Mouse (Mus musculus) ES-E14 (cell line): ENCODE measurements around the gene Spsb3. TPM values are rescaled to one million over a fixed set of nuclear protein-coding genes. Genes with fewer than 3 reads are reported as not detected.
A peak's percentile ranks its signal among the peaks of the same experiment; 100 is the strongest.

Experiments
- DNase-seq: peaks from one replicate; pipeline ENCODE4 v3.0.0-alpha.2; 2013; ENCODE audit warnings: low read depth, low spot score
- H3K27ac ChIP-seq: 2 replicates; pipeline ENCODE4 v1.5.1; 2012; ENCODE audit warnings: low read depth, mild to moderate bottlenecking, low read length, moderate library complexity, mixed read lengths; ENCODE audit not compliant: poor library complexity, insufficient read depth, severe bottlenecking
- H3K36me3 ChIP-seq: 2 replicates; pipeline ENCODE4 v1.6.1; 2012; ENCODE audit warnings: mild to moderate bottlenecking, low read length, moderate library complexity, mixed read lengths; ENCODE audit not compliant: control insufficient read depth, poor library complexity, insufficient read depth, severe bottlenecking
- H3K4me1 ChIP-seq, 2 experiments: fragments of 150-350 bp in 1 of 2; sonication (generic) in 1 of 2; 2 replicates each; pipeline ENCODE4 v1.6.1; 2012; ENCODE audit warnings: low read length in 2 of 2, mild to moderate bottlenecking in 1 of 2, mixed read lengths in 1 of 2; ENCODE audit not compliant: control insufficient read depth in 2 of 2, insufficient read depth in 2 of 2, poor library complexity in 1 of 2
- H3K4me3 ChIP-seq, 2 experiments: fragments of 150-350 bp in 1 of 2; sonication (generic) in 1 of 2; 2 replicates each; pipeline ENCODE4 v1.5.1; 2012; ENCODE audit warnings: low read length in 2 of 2, low read depth in 1 of 2, mild to moderate bottlenecking in 1 of 2, mixed read lengths in 1 of 2; ENCODE audit not compliant: insufficient read depth in 1 of 2, poor library complexity in 1 of 2, severe bottlenecking in 1 of 2
- H3K9ac ChIP-seq: 2 replicates; pipeline ENCODE4 v1.6.1; 2012; ENCODE audit warnings: low read depth, mild to moderate bottlenecking, low read length, mixed read lengths; ENCODE audit not compliant: poor library complexity, insufficient read depth, severe bottlenecking
- H3K9me3 ChIP-seq: fragments of 150-350 bp; sonication (generic); 2 replicates; pipeline ENCODE4 v1.6.1; 2012; ENCODE audit warnings: low read depth, mild to moderate bottlenecking, low read length; ENCODE audit not compliant: control insufficient read depth, insufficient read depth
- CHD2 ChIP-seq: IDR thresholded peaks from 2 replicates; pipeline ENCODE4 v1.6.1; 2014; ENCODE audit warnings: mild to moderate bottlenecking, low read depth, low read length, inconsistent platforms
- HCFC1 ChIP-seq: IDR thresholded peaks from 2 replicates; pipeline ENCODE4 v1.6.1; 2012; ENCODE audit warnings: low read length, inconsistent platforms, borderline replicate concordance; ENCODE audit not compliant: insufficient read depth
- MAFK ChIP-seq: IDR thresholded peaks from 2 replicates; pipeline ENCODE4 v1.6.1; 2014; ENCODE audit warnings: mild to moderate bottlenecking, low read depth, low read length, inconsistent platforms; ENCODE audit not compliant: insufficient read depth
- ZC3H11A ChIP-seq: IDR thresholded peaks from 2 replicates; pipeline ENCODE4 v1.6.1; 2012; ENCODE audit warnings: low read depth, mild to moderate bottlenecking, inconsistent platforms, low read length, borderline replicate concordance
- ZNF384 ChIP-seq: IDR thresholded peaks from 2 replicates; pipeline ENCODE4 v1.6.1; 2012; ENCODE audit warnings: low read depth, low read length, inconsistent platforms
- in situ Hi-C, 2 experiments: fragments of 600-800 bp; cut with MboI; formaldehyde crosslinking; loops; one replicate each; pipeline ENCODE4 v1.15.1; 2025; ENCODE audit warnings: low sequenced_read_pairs in 2 of 2, inconsistent platforms in 1 of 2; ENCODE audit not compliant: unreplicated experiment in 2 of 2
- total RNA-seq: library from RNA; depleted of rRNA; stranded (reverse); fragments of 300-350 nt; gene quantifications from 2 replicates; pipeline ENCODE4 v1.2.3, GENCODE M21; 2012

Spsb3 gene
- total RNA-seq, 1 experiment = 34.2 TPM

DNA sequence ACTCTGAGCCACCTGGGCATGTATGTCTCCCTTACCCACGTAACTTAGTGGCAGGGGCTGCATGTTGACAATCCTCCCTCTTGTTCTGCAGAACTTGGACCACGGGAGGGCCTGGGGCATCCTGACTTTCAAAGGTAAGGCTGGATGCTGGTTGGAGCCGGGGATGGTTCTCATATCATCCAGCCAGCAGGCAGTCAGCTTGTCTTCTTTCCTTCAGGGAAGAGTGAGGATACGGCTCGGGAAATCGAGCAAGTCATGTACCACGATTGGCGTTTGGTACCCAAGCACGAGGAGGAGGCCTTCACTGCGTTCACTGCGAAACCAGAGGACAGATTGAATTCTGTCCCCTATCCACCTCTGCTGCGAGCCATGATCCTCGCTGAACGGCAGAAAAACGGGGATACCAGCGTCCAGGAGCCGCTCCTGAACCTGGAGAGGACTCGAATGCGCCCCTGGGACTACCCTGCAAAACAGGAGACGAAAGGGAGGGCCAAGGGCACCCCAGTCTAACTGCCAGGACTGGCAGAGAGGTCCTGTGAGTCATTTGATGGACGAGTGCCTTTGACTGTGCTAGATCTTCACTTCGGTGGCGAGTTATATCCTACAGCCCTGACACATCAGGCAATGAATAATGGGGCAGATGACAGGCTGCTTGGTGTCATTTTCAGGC, 9.3 kb downstream of the Spsb3 start:
- peak overlapping the region; percentile 83 to 88 for H3K4me3 ChIP-seq
- no peaks in the 10 kb centered on the region for H3K9me3 ChIP-seq
- in situ Hi-C loops = no loop called here
- H3K4me1 ChIP-seq = peaks cover 0 to 14% of the 10 kb centered on the region in 2 experiments; a peak in 2 of 4 replicates
- TF ChIP-seq ZNF384 (no peak), MAFK (no peak), CHD2 (no peak), ZC3H11A (no peak), HCFC1 (no peak)
- no peak for DNase-seq
- H3K27ac ChIP-seq = no peak overlapping the region
- peaks cover 53% of the 10 kb centered on the region for H3K36me3 ChIP-seq
- peak overlapping the region; percentile 87 for H3K9ac ChIP-seq

DNA sequence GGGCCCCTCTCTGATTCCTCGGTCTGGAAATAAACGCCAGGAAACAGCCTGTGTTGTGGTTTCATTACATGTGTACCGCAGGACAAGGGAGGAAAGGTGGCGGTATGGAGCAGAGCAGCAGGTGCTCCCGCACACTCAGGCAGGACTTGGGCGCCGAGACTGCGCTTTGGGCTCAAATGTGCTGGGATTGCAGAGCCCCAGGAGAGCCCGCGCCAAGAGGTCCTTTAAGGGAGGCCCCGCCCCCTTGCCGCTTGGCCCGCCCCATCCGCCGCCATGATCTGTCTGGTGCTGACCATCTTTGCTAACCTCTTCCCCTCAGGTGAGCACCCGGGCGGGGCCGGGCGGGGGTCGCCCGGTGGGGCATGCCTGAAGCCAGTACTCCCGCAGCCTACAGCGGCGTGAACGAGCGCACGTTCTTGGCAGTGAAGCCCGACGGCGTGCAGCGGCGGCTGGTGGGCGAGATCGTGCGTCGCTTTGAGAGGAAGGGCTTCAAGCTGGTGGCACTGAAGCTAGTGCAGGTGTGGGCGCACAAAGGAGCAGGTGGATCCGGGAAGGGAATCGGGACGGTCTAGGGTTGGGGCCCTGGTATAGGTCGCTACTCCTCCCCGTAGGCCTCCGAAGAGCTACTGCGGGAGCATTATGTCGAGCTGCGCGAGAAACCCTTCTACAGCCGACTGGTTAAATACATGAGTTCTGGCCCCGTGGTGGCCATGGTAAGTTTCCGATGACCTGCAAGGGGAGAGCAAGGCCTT, 10.0 kb downstream of the Spsb3 start, which contains the start of gene Nme3:
Gene Nme3, plus strand, starts transcription at position 260 of the 752 bp plus-strand sequence.
- Histone ChIP-seq H3K9me3 (no peaks in the 10 kb centered on the region), H3K4me3 (peak within 1 kb of the TSS; percentile 83 to 88), H3K4me1 (peaks cover 0 to 14% of the 10 kb centered on the region in 2 experiments; a peak in 2 of 4 replicates), H3K36me3 (peaks cover 53% of the 10 kb centered on the region), H3K27ac (peak within 1 kb of the TSS; percentile 3; the same call in 1 of the 2 replicates), H3K9ac (peak within 1 kb of the TSS; percentile 87)
- no peak for DNase-seq
- TF ChIP-seq ZNF384 (no peak), ZC3H11A (no peak), MAFK (no peak), CHD2 (no peak)
- in situ Hi-C loops = no loop called here

- TF ChIP-seq ZC3H11A = no peak
- no peak for TF ChIP-seq CHD2
- DNase-seq = no peak
- Histone ChIP-seq H3K9me3 (no peaks in the 10 kb centered on the region), H3K4me3 (peak overlapping the region; percentile 83 to 88), H3K36me3 (peaks cover 54% of the 10 kb centered on the region), H3K4me1 (peaks cover 0 to 14% of the 10 kb centered on the region in 2 experiments; a peak in 2 of 4 replicates), H3K9ac (peak overlapping the region; percentile 78), H3K27ac (no peak overlapping the region)
- in situ Hi-C loops = no loop called here
Measured at GRCm38 (mm10) chr17:24896993-24897269, 10.5 kb downstream of the Spsb3 start.

DNA sequence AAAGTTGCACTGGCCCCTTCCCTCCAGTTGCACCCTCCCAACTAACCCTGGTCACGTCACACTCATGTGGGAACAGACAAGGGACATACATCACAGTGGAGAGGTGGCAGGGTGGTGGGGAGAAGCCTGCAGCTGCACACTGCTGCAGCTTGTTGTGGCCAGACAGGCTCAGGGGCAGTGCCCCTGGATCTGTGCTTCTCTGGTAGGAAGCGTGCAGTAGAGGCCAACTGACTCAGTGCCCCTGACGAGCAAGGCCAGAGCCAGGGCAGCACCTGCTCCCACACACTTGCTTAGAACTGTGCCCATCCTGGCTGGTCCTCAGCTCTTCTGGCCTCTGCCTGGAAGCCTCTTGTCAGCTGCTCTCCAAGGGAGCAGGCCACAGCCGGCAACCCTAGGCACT, 11.2 kb downstream of the Spsb3 start:
- peaks cover 0 to 14% of the 10 kb centered on the region in 2 experiments; a peak in 2 of 4 replicates for H3K4me1 ChIP-seq
- H3K9ac ChIP-seq = no peak overlapping the region
- no peaks in the 10 kb centered on the region for H3K9me3 ChIP-seq
- H3K4me3 ChIP-seq = 0 out of 4 replicates have a peak overlapping the region, but pooled peaks of 1 of the 2 experiments have one; percentile 83
- H3K27ac ChIP-seq = no peak overlapping the region
- DNase-seq = no peak
- peaks cover 52% of the 10 kb centered on the region for H3K36me3 ChIP-seq
- in situ Hi-C loops = no loop called here
- TF ChIP-seq CHD2 = no peak
- TF ChIP-seq MAFK = no peak
- no peak for TF ChIP-seq HCFC1
- no peak for TF ChIP-seq ZNF384
- TF ChIP-seq ZC3H11A = no peak
